Mouse (Mus musculus): ENCODE measurements around the gene Hoxc6. TPM values are rescaled to one million over a fixed set of nuclear protein-coding genes. Genes with fewer than 3 reads are reported as not detected.

Hoxc6 gene
- polyA plus RNA-seq, 2 experiments, result 2.5 to 10.4 TPM

- no peak for TF ChIP-seq POLR2A (IDR thresholded peaks at IDR 0.05; ENCODE audit: borderline replicate concordance, extremely low read depth, insufficient read depth, insufficient read length)
- Histone ChIP-seq H3K4me1 (ENCODE audit: control insufficient read depth, insufficient read depth, low read length) (peaks cover 12% of the 10 kb centered on the region), H3K4me3 (replicated peaks; ENCODE audit: low read length) (no peak overlapping the region), H3K9me3 (ENCODE audit: control insufficient read depth, low read length) (no peaks in the 10 kb centered on the region), H3K27me3 (ENCODE audit: control insufficient read depth, insufficient read depth, low read length) (peaks cover 96% of the 10 kb centered on the region), H3K4me2 (replicated peaks; ENCODE audit: low read depth, low read length, severe bottlenecking) (no peak overlapping the region), H3K27ac (replicated peaks; ENCODE audit: low read depth, low read length) (no peak overlapping the region), H3K9ac (ENCODE audit: low read depth, low read length, severe bottlenecking) (no peak overlapping the region), H3K36me3 (ENCODE audit: control insufficient read depth, insufficient read depth, low read length) (no peaks in the 10 kb centered on the region)
- WGBS, result 32% methylated on average over 1 of the region's 1 CpGs
- DNase-seq (ENCODE audit: low spot score), result no peak
- ATAC-seq (ENCODE audit: low FRiP score, low read depth), result no peak
Measured at GRCm38 (mm10) chr15:103037579-103037978, 39.5 kb downstream of the Hoxc6 start.

GRCm38 (mm10) chr15:103038701-103039480 lies 40.8 kb downstream of the Hoxc6 start:
- DNase-seq (ENCODE audit: low spot score) (no peak), ATAC-seq (ENCODE audit: low FRiP score, low read depth) (no peak)
- Histone ChIP-seq H3K27ac (replicated peaks; ENCODE audit: low read depth, low read length) (no peak overlapping the region), H3K36me3 (ENCODE audit: control insufficient read depth, insufficient read depth, low read length) (no peaks in the 10 kb centered on the region), H3K27me3 (ENCODE audit: control insufficient read depth, insufficient read depth, low read length) (peaks cover 97% of the 10 kb centered on the region), H3K4me2 (replicated peaks; ENCODE audit: low read depth, low read length, severe bottlenecking) (no peak overlapping the region), H3K9ac (ENCODE audit: low read depth, low read length, severe bottlenecking) (no peak overlapping the region), H3K4me1 (ENCODE audit: control insufficient read depth, insufficient read depth, low read length) (peaks cover 12% of the 10 kb centered on the region), H3K4me3 (replicated peaks; ENCODE audit: low read length) (no peak overlapping the region), H3K9me3 (ENCODE audit: control insufficient read depth, low read length) (no peaks in the 10 kb centered on the region)
- 22% methylated on average over 10 of the region's 10 CpGs for WGBS
- no peak for TF ChIP-seq POLR2A (IDR thresholded peaks at IDR 0.05; ENCODE audit: borderline replicate concordance, extremely low read depth, insufficient read depth, insufficient read length)

- ATAC-seq (ENCODE audit: low FRiP score, low read depth) (no peak), DNase-seq (ENCODE audit: low spot score) (no peak)
- 17% methylated on average over 3 of the region's 3 CpGs for WGBS
- Histone ChIP-seq H3K36me3 (ENCODE audit: control insufficient read depth, insufficient read depth, low read length) (no peaks in the 10 kb centered on the region), H3K27me3 (ENCODE audit: control insufficient read depth, insufficient read depth, low read length) (peaks cover 92% of the 10 kb centered on the region), H3K4me3 (replicated peaks; ENCODE audit: low read length) (no peak overlapping the region), H3K9ac (ENCODE audit: low read depth, low read length, severe bottlenecking) (no peak overlapping the region), H3K4me2 (replicated peaks; ENCODE audit: low read depth, low read length, severe bottlenecking) (no peak overlapping the region), H3K27ac (replicated peaks; ENCODE audit: low read depth, low read length) (no peak overlapping the region), H3K9me3 (ENCODE audit: control insufficient read depth, low read length) (no peaks in the 10 kb centered on the region), H3K4me1 (ENCODE audit: control insufficient read depth, insufficient read depth, low read length) (peaks cover 6% of the 10 kb centered on the region; the same call in 1 of the 2 replicates)
- no peak for TF ChIP-seq POLR2A (IDR thresholded peaks at IDR 0.05; ENCODE audit: borderline replicate concordance, extremely low read depth, insufficient read depth, insufficient read length)
Measured at GRCm38 (mm10) chr15:103039609-103040008, 41.6 kb downstream of the Hoxc6 start.

GRCm38 (mm10) chr15:103040601-103041000 lies 42.5 kb downstream of the Hoxc6 start:
- no peak overlapping the region for H3K4me2 ChIP-seq (replicated peaks; ENCODE audit: low read depth, low read length, severe bottlenecking)
- H3K9ac ChIP-seq (ENCODE audit: low read depth, low read length, severe bottlenecking), result no peak overlapping the region
- no peak for TF ChIP-seq POLR2A (IDR thresholded peaks at IDR 0.05; ENCODE audit: borderline replicate concordance, extremely low read depth, insufficient read depth, insufficient read length)
- H3K27ac ChIP-seq (replicated peaks; ENCODE audit: low read depth, low read length), result no peak overlapping the region
- peaks cover 82% of the 10 kb centered on the region for H3K27me3 ChIP-seq (ENCODE audit: control insufficient read depth, insufficient read depth, low read length)
- ATAC-seq (ENCODE audit: low FRiP score, low read depth), result no peak
- H3K36me3 ChIP-seq (ENCODE audit: control insufficient read depth, insufficient read depth, low read length), result no peaks in the 10 kb centered on the region
- no peak overlapping the region for H3K4me3 ChIP-seq (replicated peaks; ENCODE audit: low read length)
- no peaks in the 10 kb centered on the region for H3K9me3 ChIP-seq (ENCODE audit: control insufficient read depth, low read length)
- WGBS, result 13% methylated on average over 12 of the region's 12 CpGs
- 0 out of 2 replicates have a peak, but pooled peaks cover 2% of the 10 kb centered on the region for H3K4me1 ChIP-seq (ENCODE audit: control insufficient read depth, insufficient read depth, low read length)
- DNase-seq (ENCODE audit: low spot score), result no peak

- peaks cover 72% of the 10 kb centered on the region for H3K27me3 ChIP-seq (ENCODE audit: control insufficient read depth, insufficient read depth, low read length)
- no peak overlapping the region for H3K4me3 ChIP-seq (replicated peaks; ENCODE audit: low read length)
- H3K27ac ChIP-seq (replicated peaks; ENCODE audit: low read depth, low read length), result no peak overlapping the region
- H3K4me2 ChIP-seq (replicated peaks; ENCODE audit: low read depth, low read length, severe bottlenecking), result no peak overlapping the region
- DNase-seq (ENCODE audit: low spot score) (no peak), ATAC-seq (ENCODE audit: low FRiP score, low read depth) (no peak)
- no peaks in the 10 kb centered on the region for H3K9me3 ChIP-seq (ENCODE audit: control insufficient read depth, low read length)
- no peak for TF ChIP-seq POLR2A (IDR thresholded peaks at IDR 0.05; ENCODE audit: borderline replicate concordance, extremely low read depth, insufficient read depth, insufficient read length)
- WGBS, result 15% methylated on average over 5 of the region's 5 CpGs
- H3K9ac ChIP-seq (ENCODE audit: low read depth, low read length, severe bottlenecking), result no peak overlapping the region
- no peaks in the 10 kb centered on the region for H3K36me3 ChIP-seq (ENCODE audit: control insufficient read depth, insufficient read depth, low read length)
- 0 out of 2 replicates have a peak, but pooled peaks cover 2% of the 10 kb centered on the region for H3K4me1 ChIP-seq (ENCODE audit: control insufficient read depth, insufficient read depth, low read length)
Measured at GRCm38 (mm10) chr15:103041613-103042012, 43.6 kb downstream of the Hoxc6 start.
